Mouse (Mus musculus) cortical plate, adult 2 months (tissue): ENCODE results near the gene Fbxo47. TPM values are rescaled to one million over a fixed set of nuclear protein-coding genes. Genes with fewer than 3 reads are reported as not detected.

Experiments used
- H3K27ac ChIP-seq: fragments of 200-500 bp; 2 replicates; pipeline ENCODE4 v1.5.1; 2012; ENCODE audit warnings: low read length, control low read depth, inconsistent platforms; ENCODE audit not compliant: insufficient read depth
- H3K4me1 ChIP-seq: fragments of 200-500 bp; 2 replicates; pipeline ENCODE4 v1.6.1; 2011; ENCODE audit warnings: low read length; ENCODE audit not compliant: control insufficient read depth, insufficient read depth
- H3K4me3 ChIP-seq: fragments of 200-500 bp; 2 replicates; pipeline ENCODE4 v1.5.1; 2011; ENCODE audit warnings: mild to moderate bottlenecking, low read length, control low read depth; ENCODE audit not compliant: insufficient read depth
- CTCF ChIP-seq: fragments of 200-500 bp; IDR thresholded peaks from 2 replicates; pipeline ENCODE4 v1.5.1; 2011; ENCODE audit warnings: mild to moderate bottlenecking, control low read depth, low read length; ENCODE audit not compliant: insufficient read depth; ENCODE audit errors: extremely low read depth
- POLR2A ChIP-seq: fragments of 200-500 bp; IDR thresholded peaks from 2 replicates; pipeline ENCODE4 v1.6.1; 2011; ENCODE audit warnings: mild to moderate bottlenecking, low read length, control low read depth; ENCODE audit not compliant: insufficient read depth; ENCODE audit errors: extremely low read depth
- polyA plus RNA-seq: library from polyadenylated mRNA; depleted of rRNA; stranded (reverse); fragments of >200 nt; gene quantifications from 2 replicates; pipeline ENCODE4 v1.2.3, GENCODE M21; 2012; rRNA removed

Fbxo47 gene
- polyA plus RNA-seq = 1.3 and 1.6 TPM in 2 replicates

DNA sequence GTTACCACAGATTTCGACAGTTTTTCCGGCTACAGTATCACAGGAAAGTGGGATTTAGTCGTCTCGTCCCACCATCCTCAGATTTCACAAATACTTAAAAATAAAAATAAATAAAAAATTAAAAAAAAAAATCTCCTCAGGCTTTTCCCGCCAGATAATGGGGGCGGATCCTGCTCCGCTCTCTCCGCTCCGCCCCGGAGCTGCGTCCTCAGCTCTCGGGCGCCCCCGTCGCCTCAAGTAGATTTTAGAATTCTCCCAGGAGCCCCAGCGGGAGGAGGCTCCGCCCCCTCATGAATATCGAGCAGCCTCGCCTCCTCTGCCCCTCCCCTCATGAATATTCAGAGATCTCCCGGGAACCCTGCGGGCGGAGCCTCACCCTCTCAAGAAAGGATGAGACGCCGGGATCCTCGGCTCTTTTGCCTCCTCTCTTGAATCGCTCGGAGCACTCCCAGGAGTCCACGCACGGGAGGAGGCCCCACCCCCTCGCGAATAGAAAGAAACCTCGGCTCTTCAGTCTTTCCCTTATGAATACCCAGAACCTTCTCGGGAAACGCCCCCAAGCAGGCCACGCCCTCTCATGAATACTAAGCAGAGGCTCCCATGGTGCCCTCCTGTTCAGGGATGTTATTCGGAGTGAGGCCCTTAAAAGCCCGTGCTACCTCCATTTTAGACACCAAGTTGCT, at the start of gene Fbxo47:
Gene Fbxo47, minus strand, starts transcription at position 237 of the 683 bp plus-strand sequence.
- Histone ChIP-seq H3K4me1 (no peaks in the 10 kb centered on the region), H3K27ac (0 out of 2 replicates have a peak within 1 kb of the TSS, but pooled peaks have one; percentile 27), H3K4me3 (peak within 1 kb of the TSS; percentile 40)
- no peak; the same call in 1 of the 2 replicates for TF ChIP-seq POLR2A
- peak; percentile 32; the same call in 1 of the 2 replicates for TF ChIP-seq CTCF

DNA sequence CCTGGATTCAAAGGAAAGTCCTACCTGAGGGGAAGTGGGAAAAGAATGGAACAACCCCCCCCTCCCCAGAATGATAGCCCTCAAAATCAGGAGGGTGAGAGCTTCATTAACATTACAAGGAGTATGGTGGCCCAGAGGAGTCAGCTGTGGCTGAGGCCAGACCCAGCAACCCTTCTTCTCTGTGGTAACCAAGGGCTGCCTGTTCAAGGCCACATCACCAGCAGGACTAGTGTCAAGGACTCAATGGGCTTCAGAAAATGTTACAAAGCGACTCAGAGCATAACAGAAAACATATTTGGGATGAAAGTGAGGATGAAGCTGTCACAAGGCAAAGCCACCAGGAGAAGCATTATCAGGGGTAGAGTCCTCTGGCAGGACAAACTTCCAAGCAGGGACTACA, 49.6 kb upstream of the Fbxo47 start:
- TF ChIP-seq POLR2A (no peak), CTCF (no peak)
- H3K27ac ChIP-seq = no peak overlapping the region
- H3K4me3 ChIP-seq = no peak overlapping the region
- H3K4me1 ChIP-seq = no peaks in the 10 kb centered on the region

DNA sequence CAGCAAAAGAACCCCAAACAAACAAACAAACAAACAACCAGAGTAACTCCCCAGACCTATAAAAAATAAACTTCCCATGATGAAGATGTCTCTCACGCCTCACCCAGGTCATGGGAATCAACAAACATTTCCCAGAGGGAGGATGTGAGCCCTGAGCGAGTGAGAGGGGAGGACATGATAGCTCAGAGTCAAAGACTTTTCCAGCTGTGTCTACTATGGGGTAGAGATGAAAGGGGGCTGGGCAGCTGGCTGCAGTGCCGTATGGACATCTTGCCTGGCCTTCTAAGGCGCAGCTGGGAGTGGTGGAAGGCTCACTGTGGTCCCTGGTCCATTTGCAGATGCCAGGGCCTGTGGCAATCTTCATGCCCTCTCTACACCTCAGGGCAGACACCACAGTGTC, 45.0 kb upstream of the Fbxo47 start:
- Histone ChIP-seq H3K27ac (no peak overlapping the region), H3K4me3 (no peak overlapping the region), H3K4me1 (no peaks in the 10 kb centered on the region)
- TF ChIP-seq POLR2A = no peak
- TF ChIP-seq CTCF = no peak

DNA sequence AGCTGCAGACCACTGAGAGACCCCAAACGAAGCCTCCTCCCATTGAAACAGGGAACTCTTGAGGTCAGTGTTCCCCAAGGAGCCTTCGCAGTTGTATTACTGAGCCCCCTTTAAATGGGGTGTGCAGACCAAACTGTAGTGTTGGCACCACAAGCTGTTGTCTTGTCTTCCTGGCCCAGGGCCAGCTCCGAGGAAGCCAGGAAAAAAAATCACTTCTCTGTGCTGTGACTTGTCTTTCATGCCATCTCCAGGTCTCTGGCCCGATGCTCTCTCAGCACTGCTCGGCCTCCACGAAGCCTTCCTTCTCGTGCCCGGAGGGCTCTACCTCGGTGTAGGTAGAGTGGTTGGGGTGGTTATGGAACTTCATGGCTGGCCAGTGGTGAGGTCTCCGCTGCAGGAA, 40.3 kb upstream of the Fbxo47 start:
- Histone ChIP-seq H3K4me1 (no peaks in the 10 kb centered on the region), H3K27ac (no peak overlapping the region), H3K4me3 (no peak overlapping the region)
- no peak for TF ChIP-seq CTCF
- TF ChIP-seq POLR2A = no peak

DNA sequence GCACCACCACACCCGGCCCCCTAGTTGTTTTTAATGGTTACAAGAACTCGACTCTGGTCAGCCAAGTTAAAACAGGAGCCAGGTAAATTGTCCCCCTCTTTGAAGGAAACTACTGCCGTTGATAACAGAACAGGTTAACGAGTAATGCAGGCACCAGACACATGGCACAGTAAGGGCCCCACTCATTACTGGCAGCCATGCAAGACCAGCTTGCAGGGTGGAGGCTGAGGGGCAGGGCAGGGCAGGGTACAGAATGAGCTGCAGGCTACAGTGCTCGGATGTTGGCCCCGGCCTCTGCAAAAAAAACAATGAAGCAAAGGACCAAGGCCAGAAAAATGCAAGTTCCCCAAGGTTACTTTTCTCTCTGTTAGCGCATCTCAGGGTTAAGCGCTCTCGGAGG, 39.7 kb upstream of the Fbxo47 start:
- Histone ChIP-seq H3K4me1 (no peaks in the 10 kb centered on the region), H3K27ac (no peak overlapping the region), H3K4me3 (no peak overlapping the region)
- TF ChIP-seq CTCF = no peak
- no peak for TF ChIP-seq POLR2A

DNA sequence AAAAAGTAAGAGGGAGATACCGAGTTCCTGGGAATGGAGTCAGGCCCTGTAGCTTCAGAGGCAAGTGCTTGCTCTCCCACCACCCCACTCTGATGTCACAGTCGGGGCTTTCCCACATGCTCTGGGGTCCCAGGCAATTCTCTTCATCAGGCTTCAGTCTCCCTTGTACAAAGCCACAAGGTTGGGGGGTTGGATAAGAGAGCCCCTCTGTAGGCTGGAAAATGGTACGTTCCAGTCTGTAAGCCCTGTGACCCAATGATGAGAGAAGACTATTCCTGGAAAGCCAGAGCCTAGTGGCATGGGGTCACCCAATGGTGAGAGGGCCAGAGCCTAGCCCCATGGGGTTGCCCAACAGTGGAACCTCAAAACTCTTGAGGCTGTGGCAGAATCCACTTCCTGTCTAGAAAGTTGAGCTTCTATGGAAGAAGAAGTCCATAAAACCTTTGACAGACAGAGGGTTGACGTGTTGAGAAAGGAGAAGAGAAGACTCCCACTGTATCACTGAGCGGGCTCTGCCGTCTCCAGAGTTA, 32.1 kb upstream of the Fbxo47 start:
- Histone ChIP-seq H3K4me3 (no peak overlapping the region), H3K27ac (no peak overlapping the region), H3K4me1 (no peaks in the 10 kb centered on the region)
- TF ChIP-seq POLR2A (no peak), CTCF (no peak)

DNA sequence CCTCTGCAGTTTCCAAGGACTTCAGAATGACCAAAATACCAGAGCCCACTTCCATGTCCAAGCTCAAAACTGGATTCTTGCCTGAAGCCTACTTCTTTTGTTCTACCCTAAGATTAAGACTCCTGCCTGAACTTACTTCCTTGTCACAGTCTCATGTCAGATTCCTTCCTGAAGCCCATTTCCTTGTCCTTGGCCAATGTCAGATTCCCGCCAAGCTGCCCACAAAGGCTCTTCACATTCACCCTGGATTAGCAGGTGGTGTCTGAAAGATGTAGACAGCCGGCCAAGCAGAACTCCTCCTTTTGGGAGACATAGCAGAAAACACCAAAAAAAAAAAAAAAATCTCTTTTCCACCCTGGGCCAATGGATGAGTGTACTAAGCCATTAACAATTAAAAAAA, 31.5 kb upstream of the Fbxo47 start:
- Histone ChIP-seq H3K27ac (no peak overlapping the region), H3K4me3 (no peak overlapping the region), H3K4me1 (no peaks in the 10 kb centered on the region)
- TF ChIP-seq POLR2A = no peak

DNA sequence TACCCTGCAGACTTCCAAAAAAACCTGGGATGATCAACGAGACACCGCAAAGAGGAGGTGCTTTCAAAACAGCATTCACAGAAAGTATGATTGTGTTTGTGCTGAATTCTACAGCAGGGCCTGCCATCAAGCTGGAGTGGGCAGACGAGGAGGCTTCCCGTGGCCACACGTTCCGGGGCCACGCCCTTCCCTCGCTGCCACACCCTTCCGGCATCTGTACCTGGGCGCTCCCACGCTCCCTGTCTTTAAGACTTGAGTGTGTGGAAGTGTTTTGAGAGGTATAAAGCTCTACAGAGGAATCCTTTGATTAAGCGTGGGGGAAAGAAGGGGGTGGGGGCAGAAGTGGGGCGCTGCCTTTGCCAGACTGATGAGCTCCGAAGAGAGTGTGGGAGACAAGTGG, 29.2 kb upstream of the Fbxo47 start:
- H3K4me3 ChIP-seq = no peak overlapping the region
- H3K27ac ChIP-seq = no peak overlapping the region

DNA sequence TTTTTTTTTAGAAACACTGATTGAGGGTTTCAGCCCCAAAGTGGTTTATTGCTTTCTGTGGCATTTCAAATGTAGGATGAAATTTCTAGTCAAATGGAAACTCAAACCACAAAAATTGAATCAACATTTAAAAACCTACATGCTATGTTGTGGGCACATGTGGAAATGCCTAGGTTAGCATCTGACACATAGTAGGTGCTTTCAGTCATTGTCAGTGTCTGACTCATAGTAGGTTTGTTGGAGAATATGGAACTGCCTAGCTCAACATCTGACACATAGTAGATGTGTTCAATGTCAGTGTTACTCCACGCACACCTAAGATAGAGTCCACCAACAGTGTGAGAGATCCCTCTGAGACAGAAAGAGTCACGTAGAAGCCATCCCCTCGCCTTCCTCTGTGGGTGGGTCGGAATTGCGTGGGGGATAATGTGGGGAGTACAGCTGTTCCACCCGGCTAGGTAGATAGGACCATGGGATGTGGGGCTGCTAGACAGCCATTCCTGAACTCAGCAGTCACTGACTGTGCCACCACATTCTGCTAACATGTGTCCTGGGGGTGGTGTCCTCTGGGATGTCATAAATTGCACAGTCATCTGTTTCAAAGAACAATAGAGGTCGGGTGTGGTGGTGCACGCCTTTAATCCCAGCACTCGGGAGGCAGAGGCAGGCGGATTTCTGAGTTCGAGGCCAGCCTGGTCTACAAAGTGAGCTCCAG, 24.8 kb upstream of the Fbxo47 start:
- Histone ChIP-seq H3K4me1 (no peaks in the 10 kb centered on the region), H3K27ac (no peak overlapping the region), H3K4me3 (no peak overlapping the region)
- TF ChIP-seq POLR2A = no peak
- no peak for TF ChIP-seq CTCF

More for the DNA sequence above, 29.2 kb upstream of the Fbxo47 start:
- TF ChIP-seq CTCF = no peak
- no peak for TF ChIP-seq POLR2A
- H3K4me1 ChIP-seq = no peaks in the 10 kb centered on the region

DNA sequence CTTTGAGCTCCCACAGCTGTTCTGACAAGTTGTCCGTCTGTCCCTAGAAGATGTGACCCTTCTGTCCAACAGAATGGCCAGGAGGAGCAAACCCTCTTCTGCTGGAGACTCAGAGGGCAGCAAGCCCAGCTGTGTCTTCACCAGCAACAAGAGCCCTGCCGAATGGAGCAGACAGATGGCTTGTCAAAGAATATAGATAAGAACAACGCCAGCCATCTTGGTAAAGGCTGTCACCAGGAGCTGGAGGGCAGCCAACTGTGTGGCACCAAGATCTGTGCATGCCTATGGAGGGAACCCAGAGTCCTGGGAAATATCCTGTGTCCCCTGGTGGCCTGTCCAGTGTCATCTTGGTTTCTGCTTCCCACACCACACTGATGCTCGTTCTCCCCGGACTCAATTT, 24.0 kb upstream of the Fbxo47 start:
- Histone ChIP-seq H3K4me1 (no peaks in the 10 kb centered on the region), H3K4me3 (no peak overlapping the region), H3K27ac (no peak overlapping the region)
- no peak for TF ChIP-seq CTCF
